Mouse (Mus musculus) MEL (cell line): ENCODE measurements at regions not wholly inside any gene's neighbourhood (a gene's known extent, or its start where the extent isn't known, plus 50 kb on each side); places are given as distances from the start of the nearest gene placed in this dataset.

Source experiments
- CTCF ChIP-seq, 3 experiments: IDR thresholded peaks in 2 of 3; conservative IDR thresholded peaks in 1 of 3; 2 replicates each; pipeline ENCODE4 v1.5.1; 2011 to 2012; ENCODE audit warnings: low read length in 3 of 3, low read depth in 2 of 3, mild to moderate bottlenecking in 2 of 3, improper control_type of control experiment in 1 of 3, inconsistent platforms in 1 of 3, mixed read lengths in 1 of 3, moderate library complexity in 1 of 3; ENCODE audit not compliant: control insufficient read depth in 1 of 3, insufficient read depth in 1 of 3, poor library complexity in 1 of 3, severe bottlenecking in 1 of 3
- E2F4 ChIP-seq: IDR thresholded peaks from 2 replicates; pipeline ENCODE4 v1.6.1; 2011; ENCODE audit warnings: low read depth, low read length, improper control_type of control experiment, borderline replicate concordance
- GATA1 ChIP-seq: IDR thresholded peaks from 2 replicates; pipeline ENCODE4 v1.6.1; 2011; ENCODE audit warnings: low read depth, low read length, improper control_type of control experiment
- JUND ChIP-seq: IDR thresholded peaks from 2 replicates; pipeline ENCODE4 v1.6.1; 2011; ENCODE audit warnings: low read depth, mild to moderate bottlenecking, improper control_type of control experiment, low read length
- KAT2A ChIP-seq: conservative IDR thresholded peaks from 2 replicates; pipeline ENCODE4 v1.6.1; 2012; ENCODE audit warnings: low read depth, low read length, improper control_type of control experiment, inconsistent platforms
- MAFK ChIP-seq: IDR thresholded peaks from 2 replicates; pipeline ENCODE4 v1.6.1; 2011; ENCODE audit warnings: low read depth, mild to moderate bottlenecking, low read length, improper control_type of control experiment, borderline replicate concordance
- MXI1 ChIP-seq: IDR thresholded peaks from 2 replicates; pipeline ENCODE4 v1.6.1; 2011; ENCODE audit warnings: mild to moderate bottlenecking, low read depth, low read length, improper control_type of control experiment
- NELFE ChIP-seq: IDR thresholded peaks from 2 replicates; pipeline ENCODE4 v1.6.1; 2011; ENCODE audit warnings: low read depth, low read length, improper control_type of control experiment
- POLR2A ChIP-seq, 2 experiments: IDR thresholded peaks; 2 replicates each; pipeline ENCODE4 v1.6.1; 2011 to 2012; ENCODE audit warnings: low read length in 2 of 2, mild to moderate bottlenecking in 2 of 2, control low read depth in 1 of 2, improper control_type of control experiment in 1 of 2, low read depth in 1 of 2, moderate library complexity in 1 of 2; ENCODE audit not compliant: control insufficient read depth in 1 of 2, insufficient read depth in 1 of 2, poor library complexity in 1 of 2
- SMC3 ChIP-seq: IDR thresholded peaks from 2 replicates; pipeline ENCODE4 v1.6.1; 2011; ENCODE audit warnings: low read depth, low read length, improper control_type of control experiment
- TAL1 ChIP-seq: IDR thresholded peaks from 2 replicates; pipeline ENCODE4 v1.6.1; 2012; ENCODE audit warnings: mild to moderate bottlenecking, inconsistent platforms, low read length, moderate library complexity, mixed read lengths
- TCF12 ChIP-seq: IDR thresholded peaks from 2 replicates; pipeline ENCODE4 v1.6.1; 2014; ENCODE audit warnings: low read depth, mild to moderate bottlenecking, inconsistent platforms, low read length, improper control_type of control experiment, moderate library complexity
- ZKSCAN1 ChIP-seq: IDR thresholded peaks from 2 replicates; pipeline ENCODE4 v1.6.1; 2012; ENCODE audit warnings: low read depth, mild to moderate bottlenecking, inconsistent platforms, low read length, improper control_type of control experiment, moderate library complexity

DNA sequence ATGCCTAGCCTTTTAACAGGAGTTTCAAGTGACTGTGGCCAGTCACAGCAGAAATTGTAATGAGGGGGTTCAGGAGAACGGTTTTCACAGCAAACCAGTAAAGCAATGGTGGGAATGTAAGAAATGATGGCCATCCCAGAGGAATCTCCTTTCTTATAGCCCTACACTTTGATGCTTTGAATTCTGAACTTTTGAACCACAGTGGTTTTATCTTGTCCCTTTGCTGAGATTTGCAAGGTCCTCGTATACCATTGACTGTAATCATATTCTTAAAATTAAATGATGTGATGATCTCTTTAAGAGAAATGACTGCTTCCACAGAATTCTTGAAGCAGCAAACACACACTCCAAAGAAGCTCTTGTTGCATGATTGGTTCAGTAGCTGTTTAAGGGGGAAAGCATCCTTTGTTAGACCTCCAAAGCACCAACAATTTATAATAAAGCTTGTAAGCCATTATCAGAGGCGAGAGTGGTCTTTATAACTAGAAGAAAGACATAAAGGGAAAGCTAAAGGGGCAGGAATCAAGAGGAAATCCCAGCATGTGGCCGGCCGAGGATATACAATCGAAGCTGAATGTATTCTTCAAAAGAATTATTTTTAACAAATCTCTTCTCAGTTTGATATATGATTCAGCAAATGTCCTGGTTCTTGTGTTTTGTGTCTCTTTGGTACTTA is 56.3 kb upstream of the Robo2 start:
- TF ChIP-seq CTCF (IDR thresholded peaks at IDR 0.05 in 2 of 3, conservative IDR thresholded peaks at IDR 0.05 in 1 of 3; ENCODE audit: control insufficient read depth in 1 of 3, insufficient read depth in 1 of 3, low read depth in 2 of 3, low read length in 3 of 3, poor library complexity in 1 of 3, severe bottlenecking in 1 of 3): no peak
- no peak for TF ChIP-seq KAT2A
- TF ChIP-seq NELFE: no peak
- TF ChIP-seq SMC3: no peak
- TF ChIP-seq E2F4: no peak
- TF ChIP-seq TCF12: no peak
- TF ChIP-seq MAFK: no peak
- no peak for TF ChIP-seq MXI1
- no peak for TF ChIP-seq TAL1
- TF ChIP-seq JUND: no peak
- no peak for TF ChIP-seq GATA1
- no peak for TF ChIP-seq POLR2A (IDR thresholded peaks at IDR 0.05; ENCODE audit: control insufficient read depth in 1 of 2, insufficient read depth in 1 of 2, low read depth in 1 of 2, low read length in 2 of 2, poor library complexity in 1 of 2)
- no peak for TF ChIP-seq ZKSCAN1
